Mouse (Mus musculus) ES-E14 (cell line): ENCODE results near the gene Tacc2. TPM values are rescaled to one million over a fixed set of nuclear protein-coding genes. Genes with fewer than 3 reads are reported as not detected.
A peak's percentile ranks its signal among the peaks of the same experiment; 100 is the strongest.

Source experiments
- DNase-seq: peaks from one replicate; pipeline ENCODE4 v3.0.0-alpha.2; 2013; ENCODE audit warnings: low read depth, low spot score
- H3K27ac ChIP-seq: 2 replicates; pipeline ENCODE4 v1.5.1; 2012; ENCODE audit warnings: low read depth, mild to moderate bottlenecking, low read length, moderate library complexity, mixed read lengths; ENCODE audit not compliant: poor library complexity, insufficient read depth, severe bottlenecking
- H3K36me3 ChIP-seq: 2 replicates; pipeline ENCODE4 v1.6.1; 2012; ENCODE audit warnings: mild to moderate bottlenecking, low read length, moderate library complexity, mixed read lengths; ENCODE audit not compliant: control insufficient read depth, poor library complexity, insufficient read depth, severe bottlenecking
- H3K4me1 ChIP-seq, 2 experiments: fragments of 150-350 bp in 1 of 2; sonication (generic) in 1 of 2; 2 replicates each; pipeline ENCODE4 v1.6.1; 2012; ENCODE audit warnings: low read length in 2 of 2, mild to moderate bottlenecking in 1 of 2, mixed read lengths in 1 of 2; ENCODE audit not compliant: control insufficient read depth in 2 of 2, insufficient read depth in 2 of 2, poor library complexity in 1 of 2
- H3K4me3 ChIP-seq, 2 experiments: fragments of 150-350 bp in 1 of 2; sonication (generic) in 1 of 2; 2 replicates each; pipeline ENCODE4 v1.5.1; 2012; ENCODE audit warnings: low read length in 2 of 2, low read depth in 1 of 2, mild to moderate bottlenecking in 1 of 2, mixed read lengths in 1 of 2; ENCODE audit not compliant: insufficient read depth in 1 of 2, poor library complexity in 1 of 2, severe bottlenecking in 1 of 2
- H3K9ac ChIP-seq: 2 replicates; pipeline ENCODE4 v1.6.1; 2012; ENCODE audit warnings: low read depth, mild to moderate bottlenecking, low read length, mixed read lengths; ENCODE audit not compliant: poor library complexity, insufficient read depth, severe bottlenecking
- H3K9me3 ChIP-seq: fragments of 150-350 bp; sonication (generic); 2 replicates; pipeline ENCODE4 v1.6.1; 2012; ENCODE audit warnings: low read depth, mild to moderate bottlenecking, low read length; ENCODE audit not compliant: control insufficient read depth, insufficient read depth
- CHD2 ChIP-seq: IDR thresholded peaks from 2 replicates; pipeline ENCODE4 v1.6.1; 2014; ENCODE audit warnings: mild to moderate bottlenecking, low read depth, low read length, inconsistent platforms
- HCFC1 ChIP-seq: IDR thresholded peaks from 2 replicates; pipeline ENCODE4 v1.6.1; 2012; ENCODE audit warnings: low read length, inconsistent platforms, borderline replicate concordance; ENCODE audit not compliant: insufficient read depth
- MAFK ChIP-seq: IDR thresholded peaks from 2 replicates; pipeline ENCODE4 v1.6.1; 2014; ENCODE audit warnings: mild to moderate bottlenecking, low read depth, low read length, inconsistent platforms; ENCODE audit not compliant: insufficient read depth
- ZC3H11A ChIP-seq: IDR thresholded peaks from 2 replicates; pipeline ENCODE4 v1.6.1; 2012; ENCODE audit warnings: low read depth, mild to moderate bottlenecking, inconsistent platforms, low read length, borderline replicate concordance
- ZNF384 ChIP-seq: IDR thresholded peaks from 2 replicates; pipeline ENCODE4 v1.6.1; 2012; ENCODE audit warnings: low read depth, low read length, inconsistent platforms
- in situ Hi-C, 2 experiments: fragments of 600-800 bp; cut with MboI; formaldehyde crosslinking; loops; one replicate each; pipeline ENCODE4 v1.15.1; 2025; ENCODE audit warnings: low sequenced_read_pairs in 2 of 2, inconsistent platforms in 1 of 2; ENCODE audit not compliant: unreplicated experiment in 2 of 2
- total RNA-seq: library from RNA; depleted of rRNA; stranded (reverse); fragments of 300-350 nt; gene quantifications from 2 replicates; pipeline ENCODE4 v1.2.3, GENCODE M21; 2012

Tacc2 gene
- total RNA-seq, 1 experiment: 23.2 TPM

DNA sequence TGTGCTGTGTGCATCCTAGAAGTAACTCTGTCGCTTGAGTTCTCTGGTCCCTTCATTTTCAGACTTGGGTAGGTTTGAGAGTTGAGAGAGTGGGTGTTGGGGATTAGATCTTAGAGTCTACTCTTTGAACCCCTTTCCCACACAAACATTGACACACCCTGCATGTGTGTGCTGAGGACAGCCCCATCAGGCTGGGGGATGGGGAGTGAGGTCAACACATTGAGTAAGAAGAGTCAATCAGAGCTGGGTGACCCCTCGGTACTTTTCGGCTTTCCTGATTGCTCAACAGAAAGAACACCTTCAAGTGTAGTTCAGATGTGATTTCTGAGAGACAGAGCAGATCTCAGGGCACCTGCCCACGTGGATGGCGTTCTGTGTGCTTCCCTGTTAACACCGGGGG, 139.8 kb downstream of the Tacc2 start:
- Histone ChIP-seq H3K9ac (no peak overlapping the region), H3K4me3 (no peak overlapping the region), H3K36me3 (peaks cover 13% of the 10 kb centered on the region; the same call in 1 of the 2 replicates), H3K4me1 (peaks cover 16 to 38% of the 10 kb centered on the region in 2 experiments), H3K27ac (peak overlapping the region; percentile 5; the same call in 1 of the 2 replicates), H3K9me3 (no peaks in the 10 kb centered on the region)
- no peak for DNase-seq
- TF ChIP-seq MAFK: no peak
- no peak for TF ChIP-seq ZC3H11A
- TF ChIP-seq HCFC1: no peak
- TF ChIP-seq ZNF384: no peak
- no peak for TF ChIP-seq CHD2
- in situ Hi-C loops: no loop called here

DNA sequence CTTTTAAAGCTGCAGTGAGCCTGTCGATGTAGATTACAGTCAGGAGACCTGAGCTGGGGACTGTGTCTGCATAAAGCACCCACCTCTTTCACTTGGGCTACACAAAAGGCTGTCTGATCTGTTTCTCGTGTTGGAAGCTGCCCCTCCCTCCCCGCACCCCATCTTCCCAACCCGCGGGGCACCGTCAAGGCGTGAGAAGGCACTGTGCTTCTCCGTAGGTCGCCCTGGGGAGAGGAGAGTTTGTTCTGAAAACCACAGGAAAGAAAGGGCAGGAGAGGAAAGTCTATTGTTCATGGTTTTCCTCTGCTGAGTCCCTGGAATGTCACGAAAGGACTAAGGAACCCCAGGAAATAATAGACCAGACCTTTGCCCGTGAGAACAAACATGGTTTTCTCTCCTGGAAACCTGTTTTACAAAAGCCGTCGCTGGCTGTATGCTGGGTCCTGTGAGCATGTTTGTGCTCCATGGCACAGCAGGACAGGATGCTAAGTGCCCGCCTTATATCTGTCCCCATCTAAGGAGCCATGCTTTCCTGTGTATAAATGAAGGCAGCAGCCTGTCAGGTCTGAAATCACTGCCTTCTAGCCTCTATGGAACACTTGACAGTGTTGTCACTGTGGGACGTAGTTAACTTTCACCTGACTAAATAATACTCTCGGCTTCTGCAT, 142.8 kb downstream of the Tacc2 start:
- Histone ChIP-seq H3K27ac (no peak overlapping the region), H3K9ac (no peak overlapping the region), H3K9me3 (no peaks in the 10 kb centered on the region), H3K4me1 (peaks cover 8 to 33% of the 10 kb centered on the region in 2 experiments; a peak in 3 of 4 replicates), H3K36me3 (peaks cover 16% of the 10 kb centered on the region; the same call in 1 of the 2 replicates), H3K4me3 (no peak overlapping the region)
- peak; percentile 30 for DNase-seq
- TF ChIP-seq CHD2 (no peak), MAFK (no peak), HCFC1 (no peak), ZNF384 (no peak), ZC3H11A (no peak)
- in situ Hi-C loops: no loop called here

DNA sequence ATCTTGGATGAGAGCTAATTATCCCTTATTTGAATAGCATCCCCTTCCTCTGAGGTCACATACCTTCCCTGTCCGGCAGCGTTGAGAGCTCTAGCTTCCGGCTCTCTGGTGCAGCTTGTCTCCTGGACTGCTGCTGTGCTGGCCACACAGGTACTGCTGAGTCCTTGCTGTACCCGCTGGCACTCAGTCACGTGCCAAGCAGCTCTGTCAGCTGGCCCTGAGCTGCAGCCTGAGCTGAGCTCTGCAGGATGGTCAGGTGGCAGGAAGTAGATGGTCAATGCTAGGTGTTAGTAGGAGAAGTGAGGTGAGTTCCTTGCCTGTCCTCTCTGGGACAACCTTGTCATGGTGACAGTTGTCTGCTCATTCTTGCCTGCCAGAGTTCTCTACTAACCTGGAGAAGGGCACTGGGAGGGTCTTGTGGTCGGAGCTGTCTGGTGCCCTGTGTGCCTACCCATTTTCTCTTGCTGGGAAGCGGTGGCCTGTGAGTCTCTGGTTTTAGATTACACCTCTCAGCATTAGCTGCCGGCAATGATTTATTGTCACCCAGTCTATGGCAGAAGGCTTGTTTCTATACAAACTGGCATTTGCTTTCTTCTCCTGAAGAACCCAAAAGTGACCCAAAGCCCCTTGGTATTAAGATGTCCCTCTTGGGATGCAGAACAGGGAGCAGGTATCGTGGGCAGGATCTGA, 143.6 kb downstream of the Tacc2 start:
- no peak for TF ChIP-seq ZNF384
- no peak for TF ChIP-seq MAFK
- no peak for TF ChIP-seq ZC3H11A
- TF ChIP-seq CHD2: no peak
- no peak for TF ChIP-seq HCFC1
- Histone ChIP-seq H3K4me3 (no peak overlapping the region), H3K36me3 (peaks cover 16% of the 10 kb centered on the region; the same call in 1 of the 2 replicates)

DNA sequence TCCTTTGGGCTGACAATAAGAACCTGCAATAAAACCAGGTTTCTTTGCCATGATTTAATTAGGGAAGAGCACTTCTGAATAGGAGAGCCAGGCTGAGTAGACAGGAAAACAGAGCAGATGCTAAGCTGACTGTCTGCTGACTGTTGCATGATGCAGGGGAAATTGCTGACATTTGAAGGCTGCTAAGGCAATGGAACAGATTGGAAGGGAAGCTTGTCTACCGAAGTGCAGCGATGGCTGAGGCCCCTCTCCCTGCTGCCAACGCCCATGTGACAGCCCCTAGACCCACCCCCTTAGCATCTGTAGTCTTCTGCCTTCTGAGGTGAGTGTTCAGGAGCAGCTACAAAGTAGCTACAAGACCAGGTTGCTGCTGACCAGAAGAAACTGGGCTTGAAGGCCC, 148.9 kb downstream of the Tacc2 start:
- no peak overlapping the region for H3K9ac ChIP-seq
- in situ Hi-C loops: no loop called here
- TF ChIP-seq HCFC1: no peak
- no peak for TF ChIP-seq MAFK
- no peak for TF ChIP-seq CHD2
- no peak for TF ChIP-seq ZC3H11A
- TF ChIP-seq ZNF384: no peak
- H3K27ac ChIP-seq: no peak overlapping the region
- no peak for DNase-seq
- peaks cover 20% of the 10 kb centered on the region for H3K36me3 ChIP-seq
- H3K9me3 ChIP-seq: no peaks in the 10 kb centered on the region
- H3K4me1 ChIP-seq: 0 out of 4 replicates have a peak, but pooled peaks cover 0 to 3% of the 10 kb centered on the region in 2 experiments
- no peak overlapping the region for H3K4me3 ChIP-seq

More for the DNA sequence above, 143.6 kb downstream of the Tacc2 start:
- no peak for DNase-seq
- H3K4me1 ChIP-seq: peaks cover 8 to 27% of the 10 kb centered on the region in 2 experiments; a peak in 3 of 4 replicates
- H3K9ac ChIP-seq: peak overlapping the region; percentile 21; the same call in 1 of the 2 replicates
- H3K9me3 ChIP-seq: no peaks in the 10 kb centered on the region
- no peak overlapping the region for H3K27ac ChIP-seq
- in situ Hi-C loops: no loop called here
